Mouse (Mus musculus) kidney, adult 2 months (tissue): ENCODE results near the gene Wnt9b.

Experiments used
- CTCF ChIP-seq: fragments of 200-500 bp; conservative IDR thresholded peaks from 2 replicates; pipeline ENCODE4 v1.5.1; 2011; ENCODE audit warnings: low read depth, mild to moderate bottlenecking, control low read depth, low read length, moderate library complexity, mixed read lengths; ENCODE audit not compliant: insufficient read depth, insufficient read length
- POLR2A ChIP-seq: fragments of 200-500 bp; IDR thresholded peaks from one replicate; pipeline ENCODE4 v1.6.1; 2011; ENCODE audit warnings: low read depth, low read length, control low read depth

- TF ChIP-seq CTCF = no peak
- no peak for TF ChIP-seq POLR2A
Observed at GRCm38 (mm10) chr11:103688980-103689378, 60.6 kb downstream of the Wnt9b start.
